Comparison of ENCODE assay signal across 28 mouse cellular contexts in genomic region chr13:42894016-42894415, GRCm38 (mm10).
DNase-seq lines count a peak whose midpoint lies in the region; ATAC-seq and TF ChIP-seq lines count a peak whose summit lies in the region.
"Had no signal": no experiment of that assay in that cellular context is flagged by ENCODE, and none has a peak within 500 bp of the region (broad histone marks: within the 10 kb centered on the region; RNA-seq: fewer than 3 reads in every experiment).

No protein-coding gene starts in this region.

- H3K9ac ChIP-seq in heart, embryonic 12.5 days, result no peak overlapping the region
- H3K9ac ChIP-seq: embryonic facial prominence, embryonic 13.5 days; heart, embryonic 13.5 days had no signal

- H3K27ac ChIP-seq in heart, embryonic 12.5 days (ENCODE audit: poor library complexity, severe bottlenecking), result no peak overlapping the region
- peak overlapping the region; percentile 36; the same call in 1 of the 2 replicates for H3K27ac ChIP-seq in layer of hippocampus, adult 2 months
- H3K27ac ChIP-seq: embryonic facial prominence, embryonic 10.5 days; embryonic facial prominence, embryonic 13.5 days; heart, embryonic 13.5 days had no signal

- peaks cover 4% of the 10 kb centered on the region; the same call in 1 of the 2 replicates for H3K4me1 ChIP-seq in heart, embryonic 12.5 days (replicated peaks)

- H3K9me3 ChIP-seq in heart, embryonic 12.5 days (replicated peaks), result no peaks in the 10 kb centered on the region
- H3K9me3 ChIP-seq: embryonic facial prominence, embryonic 10.5 days; embryonic facial prominence, embryonic 13.5 days; heart, embryonic 13.5 days had no signal

- DNase-seq in cerebellum, postnatal 14 days, result peak; percentile 46 to 53
- no peak for DNase-seq in cerebellum, adult 8-10 months
- DNase-seq in heart, adult 11 months, result peak; percentile 64
- DNase-seq in layer of hippocampus, adult 2 months (ENCODE audit: low spot score in 2 of 2), result no peak
- no peak for DNase-seq in layer of hippocampus, adult 8-10 months (ENCODE audit: low spot score in 2 of 2)
- peak; percentile 73 for DNase-seq in retina, postnatal 1 day
- DNase-seq in retina, embryonic 14.5 days (ENCODE audit: low spot score), result no peak
- DNase-seq: adrenal gland, adult 2 months; adrenal gland, postnatal 14 days; B cell, adult 2 months; cerebellum, adult 11 months; cerebellum, adult 2 months; cerebellum, postnatal 36 days; embryo, embryonic 11 days; gastrocnemius, postnatal 10 days; heart, adult 18-20 months; heart, postnatal 14 days; heart, postnatal 4 days; kidney, adult 2 months had no signal

- WGBS in heart, embryonic 12.5 days, result 88% methylated on average over 10 of the region's 10 CpGs

- no peak for TF ChIP-seq CTCF in layer of hippocampus, adult 2 months (conservative IDR thresholded peaks at IDR 0.05)

- H3K27me3 ChIP-seq in heart, embryonic 12.5 days (replicated peaks), result no peaks in the 10 kb centered on the region
- H3K27me3 ChIP-seq: CH12.LX; embryonic facial prominence, embryonic 13.5 days; heart, embryonic 13.5 days had no signal

- no peaks in the 10 kb centered on the region for H3K36me3 ChIP-seq in heart, embryonic 12.5 days
- H3K36me3 ChIP-seq: embryonic facial prominence, embryonic 10.5 days; embryonic facial prominence, embryonic 13.5 days; G1E; heart, embryonic 13.5 days had no signal

- H3K4me3 ChIP-seq in heart, embryonic 12.5 days, result no peak overlapping the region
- H3K4me3 ChIP-seq in layer of hippocampus, adult 2 months, result no peak overlapping the region
- H3K4me3 ChIP-seq: embryonic facial prominence, embryonic 10.5 days; embryonic facial prominence, embryonic 13.5 days; erythroblast, embryonic 14.5 days; heart, embryonic 13.5 days had no signal

- H3K4me2 ChIP-seq in heart, embryonic 12.5 days, result no peak overlapping the region
- H3K4me2 ChIP-seq: embryonic facial prominence, embryonic 13.5 days; heart, embryonic 13.5 days had no signal

- no peak for ATAC-seq in heart, embryonic 12.5 days (ENCODE audit: insufficient number of reproducible peaks, low FRiP score)
- ATAC-seq: forebrain, embryonic 14.5 days; intestine, postnatal 0 days had no signal

Comparison
In these comparisons a context has a peak if more than half of its experiments do, and no peak if none do; other contexts are left out.
1. DNase-seq: peak in cerebellum, postnatal 14 days (2 of 2), heart, adult 11 months (single experiment) and retina, postnatal 1 day (single experiment); none in cerebellum, adult 8-10 months (single experiment), layer of hippocampus, adult 2 months (0 of 2), layer of hippocampus, adult 8-10 months (0 of 2) and retina, embryonic 14.5 days (single experiment).